Mouse (Mus musculus) thymus, adult 2 months (tissue): ENCODE data around the gene Pde4d.

Experiments used
- CTCF ChIP-seq: fragments of 200-500 bp; IDR thresholded peaks from 2 replicates; pipeline ENCODE4 v1.5.1; 2012; ENCODE audit warnings: mild to moderate bottlenecking, control low read depth, low read length, moderate library complexity, borderline replicate concordance; ENCODE audit not compliant: control insufficient read depth, poor library complexity, insufficient read depth; ENCODE audit errors: extremely low read depth
- POLR2A ChIP-seq: fragments of 200-500 bp; IDR thresholded peaks from 2 replicates; pipeline ENCODE4 v1.6.1; 2012; ENCODE audit warnings: mild to moderate bottlenecking, low read length, control low read depth, moderate library complexity; ENCODE audit not compliant: control insufficient read depth, poor library complexity, insufficient read depth; ENCODE audit errors: extremely low read depth

DNA sequence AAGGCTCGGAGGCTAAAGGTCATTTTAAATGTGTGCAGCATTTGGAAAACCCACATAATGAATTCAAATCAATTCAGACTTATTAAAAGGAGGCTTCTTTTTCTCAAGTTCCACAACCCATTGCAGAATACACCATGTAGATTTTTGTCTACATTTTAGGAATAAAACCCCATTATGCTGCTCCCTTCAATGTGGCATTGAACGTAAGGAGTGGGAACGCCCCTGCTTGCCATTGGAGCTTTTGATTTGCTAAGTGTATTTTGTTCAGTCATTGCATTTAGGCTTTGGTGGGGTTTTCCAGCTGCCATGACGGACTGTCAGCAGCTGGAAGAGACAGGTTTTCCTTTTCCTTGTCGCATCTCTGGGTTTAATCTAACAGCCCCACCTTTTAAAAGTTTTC lies 1256.8 kb downstream of the Pde4d start:
- no peak for TF ChIP-seq POLR2A
- no peak for TF ChIP-seq CTCF
